Mouse (Mus musculus) gastrocnemius, adult 18-20 months (tissue): ENCODE data around the gene Olfr275. TPM values are rescaled to one million over a fixed set of nuclear protein-coding genes. Genes with fewer than 3 reads are reported as not detected.
"Not testable (repeated sequence)": the region's sequence is repeated elsewhere in the genome, so short reads cannot be mapped to it uniquely, and the experiment has no call there.

Experiments
- DNase-seq: peaks from one replicate; pipeline ENCODE4 v3.0.0; 2021; ENCODE audit warnings: low spot score
- long read RNA-seq, 2 experiments: library from polyadenylated mRNA; stranded (forward); transcript quantifications; one replicate each; pipeline ENCODE4 v2.0.0; 2021
- total RNA-seq, 2 experiments: library from RNA; stranded (reverse); gene quantifications; 2 replicates each; pipeline ENCODE4 v1.2.3; 2021

Olfr275 gene
- not detected for total RNA-seq
- long read RNA-seq, experiment 1, result 0 reads
- long read RNA-seq, experiment 2, result 0 reads

- DNase-seq, result no peak
These were observed at the start of gene Olfr275 for GRCm38 (mm10) chr4:52814304-52814703. Gene Olfr275, plus strand, starts transcription at chr4:52814604.

- no peak for DNase-seq
These were observed 48.8 kb upstream of the Olfr275 start for GRCm38 (mm10) chr4:52765612-52766011.

GRCm38 (mm10) chr4:52772186-52772585 lies 42.2 kb upstream of the Olfr275 start:
- no peak for DNase-seq

GRCm38 (mm10) chr4:52800013-52800412 lies 14.4 kb upstream of the Olfr275 start:
- DNase-seq, result no peak

GRCm38 (mm10) chr4:52811871-52812270 lies 2.5 kb upstream of the Olfr275 start:
- DNase-seq, result no peak

GRCm38 (mm10) chr4:52821375-52821774 lies 7.0 kb downstream of the Olfr275 start:
- DNase-seq, result no peak

- not testable (repeated sequence) for DNase-seq
These were observed 31.0 kb downstream of the Olfr275 start for GRCm38 (mm10) chr4:52845411-52845810.

- DNase-seq, result no peak
These were observed 34.7 kb downstream of the Olfr275 start for GRCm38 (mm10) chr4:52849039-52849635.

GRCm38 (mm10) chr4:52849672-52850071 lies 35.3 kb downstream of the Olfr275 start:
- no peak for DNase-seq

- DNase-seq, result no peak
These were observed 44.7 kb downstream of the Olfr275 start, which contains the start of gene Olfr273 for GRCm38 (mm10) chr4:52859136-52859535. Gene Olfr273, minus strand, starts transcription at chr4:52859236.

GRCm38 (mm10) chr4:52864156-52864555 lies 49.8 kb downstream of the Olfr275 start:
- no peak for DNase-seq

Other genes starting within 250 kb of the Olfr275 start
- gene Toporsl, start 218.3 kb upstream of the Olfr275 start, total RNA-seq, result not detected
- not detected for gene Olfr273, start 44.6 kb downstream of the Olfr275 start, total RNA-seq
- not detected for gene Olfr272, start 104.6 kb downstream of the Olfr275 start, total RNA-seq
- gene Olfr270, start 149.9 kb downstream of the Olfr275 start, total RNA-seq, result not detected
- not detected for gene Nipsnap3a, start 174.7 kb downstream of the Olfr275 start, total RNA-seq
- 1 to 10 TPM; 1.7 to 2.3 TPM for gene Nipsnap3b, start 197.3 kb downstream of the Olfr275 start, total RNA-seq